Mouse (Mus musculus) kidney, postnatal 25 days (tissue): ENCODE measurements at regions not wholly inside any gene's neighbourhood (a gene's known extent, or its start where the extent isn't known, plus 50 kb on each side); places are given as distances from the start of the nearest gene placed in this dataset.

Source experiments
- DNase-seq, 2 experiments: peaks; one replicate each; pipeline ENCODE4 v3.0.0; 2021; ENCODE audit warnings: mixed read lengths in 2 of 2

GRCm38 (mm10) chr7:111240234-111240826 lies 157.5 kb upstream of the Eif4g2 start:
- DNase-seq: peak in 1 of 2 experiments; percentile 39

GRCm38 (mm10) chr7:111237819-111238218 lies 155.0 kb upstream of the Eif4g2 start:
- DNase-seq: peak; percentile 28 to 63

DNA sequence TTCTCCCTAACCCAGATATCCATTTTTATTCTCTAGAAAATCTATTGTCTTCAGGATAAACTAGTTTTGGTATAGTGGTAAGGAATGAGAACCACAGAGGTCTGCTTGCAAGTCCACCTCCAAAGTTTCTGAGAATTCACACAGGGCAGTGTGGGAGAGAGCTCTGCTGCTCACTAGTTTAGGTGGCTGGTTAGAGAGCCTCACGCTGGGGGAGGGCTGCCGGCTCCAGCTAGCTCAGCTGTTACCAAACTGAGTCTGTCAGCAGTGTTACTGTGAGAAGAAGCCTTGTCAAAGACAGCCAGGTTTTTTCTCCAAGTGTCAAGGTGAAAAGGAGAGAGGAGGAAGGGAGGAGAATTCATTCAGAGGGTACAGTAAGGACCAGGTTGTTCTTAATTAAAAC lies 147.8 kb upstream of the Eif4g2 start:
- DNase-seq: no peak

- no peak for DNase-seq
These were observed 144.3 kb upstream of the Eif4g2 start for GRCm38 (mm10) chr7:111227082-111227481.

- DNase-seq: no peak
These were observed 143.3 kb upstream of the Eif4g2 start for GRCm38 (mm10) chr7:111226026-111226656.

DNA sequence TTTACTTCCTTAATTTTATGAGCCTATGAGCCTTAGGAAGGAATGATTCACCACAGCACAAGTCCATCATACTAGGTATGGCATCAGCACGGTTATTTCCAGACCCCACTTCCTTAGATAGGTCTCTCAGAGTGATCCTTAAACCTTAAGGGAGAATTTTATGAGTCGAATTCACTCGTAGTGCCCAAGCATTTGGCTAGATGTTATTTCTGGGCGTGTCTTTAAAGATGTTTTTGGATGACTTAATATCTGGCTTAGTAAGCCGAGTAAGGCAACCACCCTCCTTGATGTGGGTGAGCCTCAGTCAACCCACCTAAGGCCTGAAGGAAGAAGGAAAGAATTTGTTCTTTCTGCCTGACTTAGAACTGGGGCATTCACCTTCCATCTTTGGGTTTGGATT lies 132.8 kb upstream of the Eif4g2 start:
- no peak for DNase-seq

DNA sequence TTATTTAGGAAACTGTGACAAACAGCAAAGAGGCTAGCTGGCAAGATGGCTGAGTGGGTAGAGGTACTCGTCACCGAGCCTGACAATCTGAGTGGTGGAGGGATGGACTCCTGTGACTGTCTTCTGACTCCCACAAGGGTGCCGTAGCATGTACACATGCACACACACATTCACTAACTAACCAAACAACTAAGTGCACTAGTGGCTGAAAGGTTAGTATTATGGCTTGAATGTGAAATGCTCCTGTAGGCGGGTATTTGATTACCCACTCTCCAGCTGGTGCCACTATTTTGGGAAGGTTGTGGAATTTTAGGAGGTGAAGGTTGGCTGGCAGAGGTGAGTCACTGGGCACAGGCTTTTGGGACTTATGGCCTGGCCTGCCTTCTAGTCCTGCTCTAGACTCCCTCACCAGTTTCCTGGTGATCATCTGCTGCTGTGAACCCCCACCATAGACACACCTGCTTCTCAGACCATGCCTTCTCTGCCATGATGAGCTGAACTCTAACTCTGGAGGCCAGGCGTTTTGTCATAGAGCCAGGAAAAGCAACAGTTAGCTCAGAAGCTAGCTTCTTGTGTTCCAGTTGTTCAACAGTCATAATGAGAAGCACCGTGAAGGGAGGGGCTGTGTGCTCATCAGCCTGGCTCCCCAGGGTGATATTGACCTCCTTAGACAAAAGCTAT lies 131.5 kb upstream of the Eif4g2 start:
- DNase-seq: no peak

GRCm38 (mm10) chr7:111212188-111212587 lies 129.4 kb upstream of the Eif4g2 start:
- no peak for DNase-seq

GRCm38 (mm10) chr7:111211641-111212040 lies 128.8 kb upstream of the Eif4g2 start:
- DNase-seq: no peak

- DNase-seq: no peak
These were observed 127.5 kb upstream of the Eif4g2 start for GRCm38 (mm10) chr7:111210282-111210681.

DNA sequence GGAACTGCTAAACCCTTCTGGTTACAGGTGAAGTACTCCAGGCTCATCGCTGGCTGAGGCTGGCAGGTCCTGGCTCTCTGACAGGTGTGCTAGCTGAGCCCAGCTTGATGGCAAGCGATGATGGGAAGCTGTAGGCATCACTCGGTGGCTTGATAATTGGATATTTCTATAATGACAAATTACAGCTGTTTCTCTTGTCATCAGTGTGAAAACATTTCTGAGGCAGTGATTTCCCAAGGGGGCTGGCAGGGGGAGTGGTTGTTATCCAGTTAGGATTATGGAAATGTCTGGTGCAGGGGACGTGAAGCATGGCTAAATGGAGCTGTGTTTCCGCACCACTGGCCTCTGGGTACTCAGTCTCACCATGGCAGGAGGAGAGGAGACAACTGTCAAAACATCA lies 123.0 kb upstream of the Eif4g2 start:
- no peak for DNase-seq

DNA sequence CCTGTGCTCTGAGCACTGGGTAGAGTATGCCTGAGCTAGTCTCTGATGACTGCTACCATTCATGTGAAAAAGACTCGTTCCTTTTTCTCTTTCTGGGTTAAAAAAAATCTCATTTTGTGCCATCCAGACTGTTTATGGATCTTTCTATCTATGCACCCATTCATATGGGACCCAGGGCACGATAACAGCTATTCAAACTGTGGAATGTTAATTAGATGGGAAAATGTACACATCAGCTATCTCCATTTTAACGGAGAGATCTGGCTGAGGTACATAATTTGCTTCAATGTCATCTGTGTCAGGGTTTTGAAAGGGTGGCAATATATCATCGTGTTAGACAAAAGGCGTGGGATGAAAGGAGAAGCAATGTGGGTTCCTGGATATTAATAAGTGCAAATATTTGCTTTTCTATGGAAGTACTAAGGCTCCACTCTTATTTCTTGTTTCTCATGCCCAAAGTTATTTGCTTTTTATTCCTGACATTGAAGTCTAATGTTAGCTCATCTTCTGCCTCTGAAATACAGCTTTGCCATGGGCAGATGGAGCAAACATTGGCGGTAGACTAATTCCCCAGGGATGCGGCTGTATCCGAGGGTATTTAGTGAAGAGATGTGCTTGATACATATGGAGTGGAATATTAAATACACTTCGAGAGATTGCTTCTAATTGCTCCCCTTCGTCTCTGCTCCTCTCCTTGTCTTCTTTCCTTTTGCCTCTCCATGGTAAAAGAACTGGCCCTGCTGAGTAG lies 116.0 kb upstream of the Eif4g2 start:
- DNase-seq: no peak

- DNase-seq: peak; percentile 62 to 66
These were observed 108.8 kb upstream of the Eif4g2 start for GRCm38 (mm10) chr7:111191674-111192073.

GRCm38 (mm10) chr7:111191216-111191615 lies 108.4 kb upstream of the Eif4g2 start:
- no peak for DNase-seq

DNA sequence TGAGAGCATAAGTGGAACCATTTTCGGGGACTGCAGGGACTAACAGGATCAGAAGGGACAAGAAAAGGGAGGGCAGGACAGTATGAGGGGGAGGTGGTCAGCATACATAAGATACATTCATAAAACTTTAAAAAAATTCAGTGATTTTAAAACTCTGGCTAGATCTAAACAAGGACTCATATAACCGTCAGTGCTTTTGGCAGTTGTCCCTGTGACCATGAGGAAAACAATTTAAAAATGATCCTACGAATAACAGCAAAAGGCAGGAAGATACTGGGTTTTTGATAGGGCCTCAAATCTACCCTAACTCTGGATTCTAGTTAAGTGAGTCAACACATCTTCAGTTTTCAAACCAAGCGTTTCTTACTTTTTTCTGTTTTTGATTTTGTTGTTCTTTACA lies 106.9 kb upstream of the Eif4g2 start:
- DNase-seq: no peak

GRCm38 (mm10) chr7:111185954-111186353 lies 103.1 kb upstream of the Eif4g2 start:
- peak in 1 of 2 experiments; percentile 11 for DNase-seq

DNA sequence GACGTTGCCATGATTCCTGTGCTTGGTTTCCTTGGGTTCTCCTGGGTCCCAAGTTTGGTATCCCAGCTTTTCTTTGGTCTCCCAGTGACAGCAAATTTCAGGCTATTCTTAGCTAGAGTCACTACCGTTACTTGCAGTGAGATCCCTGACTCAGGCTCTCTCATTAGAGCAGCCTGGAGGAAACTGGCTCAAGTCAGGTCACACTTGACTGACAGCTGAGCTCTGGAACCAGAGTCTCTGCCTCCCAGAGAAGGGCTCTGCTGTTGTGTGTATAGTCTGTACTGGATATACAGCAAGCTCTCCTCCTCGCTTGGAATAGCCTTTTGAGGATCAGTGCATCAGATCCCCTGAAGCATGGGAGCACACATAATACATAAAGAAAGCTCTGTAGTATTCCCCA lies 100.7 kb upstream of the Eif4g2 start:
- peak in 1 of 2 experiments; percentile 13 for DNase-seq

DNA sequence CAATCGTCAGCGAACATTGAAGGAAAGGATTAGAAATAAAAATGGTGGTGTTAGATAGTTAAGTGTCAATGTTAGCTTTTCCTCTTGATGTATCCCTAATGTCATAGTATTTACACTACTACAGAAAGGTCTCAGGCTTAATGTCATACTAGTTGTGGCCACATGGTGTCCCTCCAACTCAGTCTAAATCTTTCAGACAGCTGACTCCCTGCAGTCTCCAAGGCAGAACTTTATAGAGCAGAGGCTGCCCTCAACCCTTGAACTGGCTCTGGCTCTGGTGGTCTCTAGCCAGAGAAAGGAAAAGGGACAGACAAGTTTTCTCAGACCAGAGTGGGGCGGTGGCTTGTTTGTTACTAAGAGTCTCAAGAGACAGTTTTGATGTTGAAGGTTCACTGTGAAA lies 99.5 kb upstream of the Eif4g2 start:
- DNase-seq: peak; percentile 54 to 76

- peak; percentile 82 to 91 for DNase-seq
These were observed 96.8 kb upstream of the Eif4g2 start for GRCm38 (mm10) chr7:111179401-111180271.

DNA sequence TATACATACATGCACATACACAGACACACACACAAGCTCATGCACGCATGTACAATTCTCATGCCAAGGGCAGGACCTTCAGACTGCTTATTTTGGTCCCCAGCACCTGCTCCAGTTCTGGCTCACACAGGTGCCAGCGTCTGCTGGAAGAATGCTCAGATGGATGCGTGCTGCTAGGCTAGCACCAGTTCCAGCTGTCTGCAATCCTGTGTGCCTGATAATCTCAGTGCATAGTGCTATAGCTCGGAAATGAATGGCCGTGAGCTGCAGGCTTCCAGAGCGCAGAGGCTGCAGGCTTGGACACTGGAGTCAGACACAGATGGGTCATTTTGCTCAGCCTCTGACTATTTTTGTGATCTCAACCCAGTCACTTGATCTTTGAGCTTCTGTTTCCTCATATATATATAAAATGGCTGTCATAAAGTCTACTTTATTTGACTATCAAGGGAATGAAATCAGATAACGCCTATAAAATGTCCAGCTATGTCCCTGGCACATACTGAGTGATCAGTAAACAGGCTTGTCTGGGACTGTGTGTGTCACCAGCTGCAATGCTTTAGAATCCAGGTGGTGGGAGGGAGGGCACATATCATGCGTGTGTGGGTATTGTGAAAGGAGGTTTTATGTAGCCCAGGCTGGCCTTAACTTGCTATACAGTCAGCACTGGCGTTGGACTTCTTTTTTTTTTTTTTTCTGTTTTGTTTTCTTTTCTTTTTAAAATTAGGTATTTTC lies 91.7 kb upstream of the Eif4g2 start:
- no peak for DNase-seq

GRCm38 (mm10) chr7:111172061-111172460 lies 89.2 kb upstream of the Eif4g2 start:
- peak; percentile 20 to 46 for DNase-seq
